Mouse (Mus musculus) limb, embryonic 12.5 days (tissue): ENCODE results near the gene Olfr102. TPM values are rescaled to one million over a fixed set of nuclear protein-coding genes. Genes with fewer than 3 reads are reported as not detected.

Experiments
- ATAC-seq: fragments of 200-750 bp; cut with Nextera tagmentation; 2 replicates; pipeline ENCODE4 v1.8.0; 2017; ENCODE audit warnings: low read depth, moderate TSS enrichment; ENCODE audit not compliant: insufficient number of reproducible peaks, insufficient read depth, low FRiP score, low TSS enrichment
- H3K27ac ChIP-seq: fragments of 300-500 bp; sonication (generic); 2 replicates; pipeline ENCODE4 v1.5.1; 2016; ENCODE audit warnings: mild to moderate bottlenecking, moderate library complexity
- H3K27me3 ChIP-seq: fragments of 300-500 bp; sonication (generic); 2 replicates; pipeline ENCODE4 v1.6.1; 2016; ENCODE audit warnings: mild to moderate bottlenecking, moderate library complexity
- H3K36me3 ChIP-seq: fragments of 300-500 bp; sonication (generic); 2 replicates; pipeline ENCODE4 v1.6.1; 2016; ENCODE audit warnings: mild to moderate bottlenecking, moderate library complexity
- H3K4me1 ChIP-seq: fragments of 300-500 bp; sonication (generic); replicated peaks from 2 replicates; pipeline ENCODE4 v1.6.1; 2016
- H3K4me2 ChIP-seq: fragments of 300-500 bp; sonication (generic); 2 replicates; pipeline ENCODE4 v1.6.1; 2016; ENCODE audit warnings: mild to moderate bottlenecking, moderate library complexity
- H3K4me3 ChIP-seq: fragments of 300-500 bp; sonication (generic); replicated peaks from 2 replicates; pipeline ENCODE4 v1.5.1; 2016; ENCODE audit warnings: mild to moderate bottlenecking
- H3K9ac ChIP-seq: fragments of 300-500 bp; sonication (generic); replicated peaks from 2 replicates; pipeline ENCODE4 v1.6.1; 2016; ENCODE audit warnings: mild to moderate bottlenecking, moderate library complexity
- H3K9me3 ChIP-seq: fragments of 300-500 bp; sonication (generic); 2 replicates; pipeline ENCODE4 v1.6.1; 2016; ENCODE audit warnings: mild to moderate bottlenecking, moderate library complexity
- WGBS: fragments of 180-500 bp; shearing (Covaris S2); methylation state at CpG from one replicate; pipeline ENCODE4 v1.1.7; 2016; 5-methylcytosine and 5-hydroxymethylcytosine counted together
- polyA plus RNA-seq: library from polyadenylated mRNA; unstranded; fragments of >200 nt; fragmentation: Nextera tagmentation; extraction: Ambion mirVana; gene quantifications from 2 replicates; pipeline ENCODE4 v1.2.1, GENCODE M21; 2016

Olfr102 gene
- polyA plus RNA-seq, 1 experiment from 2014 or later = not detected

- ATAC-seq = peak; percentile 91
- H3K4me2 ChIP-seq = peak within 1 kb of the TSS; percentile 93
- peak within 1 kb of the TSS; percentile 28; the same call in 1 of the 2 replicates for H3K9ac ChIP-seq
- peaks cover 6% of the 10 kb centered on the region; the same call in 1 of the 2 replicates for H3K27me3 ChIP-seq
- no peaks in the 10 kb centered on the region for H3K36me3 ChIP-seq
- no peak within 1 kb of the TSS for H3K27ac ChIP-seq
- peak within 1 kb of the TSS; percentile 47 for H3K4me3 ChIP-seq
- H3K9me3 ChIP-seq = no peaks in the 10 kb centered on the region
- no peaks in the 10 kb centered on the region for H3K4me1 ChIP-seq
- WGBS = 4% methylated on average over 26 of the region's 26 CpGs
Measured at GRCm38 (mm10) chr17:37270058-37270701, 46.7 kb downstream of the Olfr102 start, which contains the start of gene H2-M3. Gene H2-M3 (plus strand): TSS chr17:37270220.

GRCm38 (mm10) chr17:37263626-37264025, 53.2 kb downstream of the Olfr102 start, which contains the start of gene Olfr98:
Gene Olfr98 (minus strand): TSS chr17:37263749.
- Histone ChIP-seq H3K4me3 (no peak within 1 kb of the TSS), H3K36me3 (no peaks in the 10 kb centered on the region), H3K4me1 (no peaks in the 10 kb centered on the region), H3K9me3 (no peaks in the 10 kb centered on the region), H3K27me3 (no peaks in the 10 kb centered on the region), H3K4me2 (no peak within 1 kb of the TSS), H3K27ac (no peak within 1 kb of the TSS), H3K9ac (no peak within 1 kb of the TSS)
- WGBS = 77% methylated on average over 1 of the region's 1 CpGs
- ATAC-seq = no peak

Other genes starting within 250 kb of the Olfr102 start
- gene Olfr90, start 228.6 kb downstream of the Olfr102 start, polyA plus RNA-seq = 0.08 TPM in 1 of 2 replicates, not detected in the other
- not detected in 2 replicates for gene Olfr91, start 218.8 kb downstream of the Olfr102 start, polyA plus RNA-seq
- not detected in 2 replicates for gene Olfr92, start 197.0 kb downstream of the Olfr102 start, polyA plus RNA-seq
- gene Olfr93, start 155.6 kb downstream of the Olfr102 start, polyA plus RNA-seq = not detected in 2 replicates
- not detected in 2 replicates for gene Ubd, start 123.2 kb downstream of the Olfr102 start, polyA plus RNA-seq
- not detected in 2 replicates for gene Olfr94, start 116.1 kb downstream of the Olfr102 start, polyA plus RNA-seq
- not detected in 2 replicates for gene Olfr95, start 103.9 kb downstream of the Olfr102 start, polyA plus RNA-seq
- not detected in 2 replicates for gene Olfr96, start 96.9 kb downstream of the Olfr102 start, polyA plus RNA-seq
- not detected in 2 replicates for gene Olfr97, start 79.7 kb downstream of the Olfr102 start, polyA plus RNA-seq
- not detected in 2 replicates for gene Olfr98, start 53.3 kb downstream of the Olfr102 start, polyA plus RNA-seq
- gene H2-M3, start 46.8 kb downstream of the Olfr102 start, polyA plus RNA-seq = 1.6 and 1.8 TPM in 2 replicates
- gene Olfr99, start 33.6 kb downstream of the Olfr102 start, polyA plus RNA-seq = not detected in 2 replicates
- not detected in 2 replicates for gene Olfr101, start 12.7 kb downstream of the Olfr102 start, polyA plus RNA-seq
- not detected in 2 replicates for gene Olfr103, start 22.6 kb upstream of the Olfr102 start, polyA plus RNA-seq
- not detected in 2 replicates for gene Olfr104-ps, start 42.5 kb upstream of the Olfr102 start, polyA plus RNA-seq
- gene Olfr105-ps, start 62.0 kb upstream of the Olfr102 start, polyA plus RNA-seq = not detected in 2 replicates
- not detected in 2 replicates for gene Olfr106-ps, start 73.3 kb upstream of the Olfr102 start, polyA plus RNA-seq
- gene Olfr107, start 82.2 kb upstream of the Olfr102 start, polyA plus RNA-seq = not detected in 2 replicates
- gene Olfr108, start 128.4 kb upstream of the Olfr102 start, polyA plus RNA-seq = not detected in 2 replicates
- not detected in 2 replicates for gene Olfr109, start 141.9 kb upstream of the Olfr102 start, polyA plus RNA-seq
- not detected in 2 replicates for gene H2-M2, start 166.5 kb upstream of the Olfr102 start, polyA plus RNA-seq
- not detected in 2 replicates for gene Olfr110, start 175.4 kb upstream of the Olfr102 start, polyA plus RNA-seq
- not detected in 2 replicates for gene Olfr111, start 191.0 kb upstream of the Olfr102 start, polyA plus RNA-seq